Mouse (Mus musculus): ENCODE data around the gene Gadd45g. TPM values are rescaled to one million over a fixed set of nuclear protein-coding genes. Genes with fewer than 3 reads are reported as not detected.

The Gadd45g gene
- total RNA-seq, 2 experiments from 2014 or later = 22.4 to 127 TPM

DNA sequence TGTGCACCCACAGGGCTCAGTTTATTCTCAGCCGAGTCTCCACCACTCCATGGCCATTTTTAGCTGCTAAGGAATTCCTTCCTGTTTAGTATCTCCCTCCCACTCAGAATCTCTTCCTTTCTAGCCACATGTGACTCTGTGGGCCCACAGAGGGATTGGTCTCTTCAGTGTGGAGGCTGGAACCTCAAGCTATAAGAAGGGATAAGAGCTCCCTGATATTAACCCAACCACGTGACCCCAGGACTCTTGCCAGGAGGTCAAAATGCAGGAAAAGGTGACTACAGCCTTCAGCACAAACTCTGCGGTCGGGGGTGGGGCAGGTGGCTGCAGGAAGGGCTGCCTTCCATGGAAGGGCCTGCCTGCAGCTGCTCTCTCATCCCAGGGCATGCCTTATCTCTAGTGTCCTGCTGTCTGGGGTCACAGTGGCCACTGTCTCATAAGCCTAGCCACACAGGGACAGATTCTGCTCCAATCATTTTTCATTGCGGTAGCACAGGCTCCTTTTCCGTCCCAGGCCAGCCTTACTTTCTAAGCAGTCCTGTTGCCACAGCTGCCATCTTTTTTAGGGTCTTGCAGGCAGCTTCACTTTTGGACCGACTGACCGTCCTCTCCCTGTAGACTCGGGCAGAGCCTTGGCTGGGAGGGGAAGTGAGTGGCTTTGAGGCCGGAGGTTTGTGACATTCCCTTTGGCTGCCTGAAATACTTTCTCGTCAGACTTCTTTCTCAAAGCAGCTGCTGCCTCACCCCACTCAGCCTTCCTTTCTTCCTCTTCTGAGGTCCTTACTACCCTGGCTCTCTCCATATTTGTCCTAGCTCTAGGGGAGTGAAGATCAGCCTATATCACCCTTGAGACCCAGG is 35.0 kb downstream of the Gadd45g start:
- intact Hi-C loops (cut with DNase I) = no loop called here
- DNase-seq = no peak
- TF ChIP-seq CTCF (IDR thresholded peaks at IDR 0.05) = no peak
- no peak overlapping the region for H3K4me3 ChIP-seq
- H3K27ac ChIP-seq = peak overlapping the region; percentile 24; the same call in 1 of the 2 replicates

DNA sequence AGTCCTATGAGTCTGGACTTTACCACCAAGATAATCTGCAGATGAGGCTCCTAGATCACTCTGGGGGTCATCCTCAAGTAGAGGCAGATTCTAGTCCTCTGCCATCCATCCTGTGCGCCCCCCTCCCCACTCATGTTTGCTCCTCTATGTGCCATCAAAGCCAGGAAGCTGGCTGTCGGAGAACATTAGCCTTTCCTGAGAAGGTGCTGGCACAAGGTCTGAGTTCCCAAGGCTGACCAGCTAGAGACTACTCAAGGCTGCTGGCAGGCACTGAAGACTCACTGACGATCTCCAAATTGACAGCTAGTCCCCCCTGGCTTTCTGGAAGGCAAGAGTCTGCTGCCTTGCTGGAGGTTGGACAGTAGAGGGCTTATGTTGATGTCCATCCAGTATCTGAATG is 35.7 kb downstream of the Gadd45g start:
- TF ChIP-seq CTCF (IDR thresholded peaks at IDR 0.05) = no peak
- no peak overlapping the region for H3K27ac ChIP-seq
- no peak overlapping the region for H3K4me3 ChIP-seq
- DNase-seq = no peak
- intact Hi-C loops (cut with DNase I) = no loop called here

DNA sequence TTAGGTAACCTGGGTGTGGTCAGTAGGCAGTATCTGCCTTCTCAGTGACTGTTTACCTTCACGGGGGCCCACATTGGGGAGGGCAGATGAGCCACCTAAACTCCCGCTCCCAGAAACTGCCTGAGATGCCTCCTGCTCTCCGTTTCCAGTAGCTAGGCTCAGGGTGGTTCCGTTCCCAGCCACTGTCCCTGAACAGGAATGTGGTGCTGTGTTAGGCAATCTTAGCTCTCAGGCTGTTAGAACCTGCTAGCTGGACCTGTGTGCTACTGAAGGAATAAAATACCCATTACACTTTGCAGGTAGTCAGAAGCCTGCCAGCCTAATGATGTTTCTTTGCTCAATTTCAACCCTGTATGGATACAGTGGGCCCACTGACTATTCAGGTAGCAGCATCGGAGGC is 37.8 kb downstream of the Gadd45g start:
- Histone ChIP-seq H3K27ac (no peak overlapping the region), H3K4me3 (no peak overlapping the region)
- DNase-seq = no peak
- no peak for TF ChIP-seq CTCF (IDR thresholded peaks at IDR 0.05)
- intact Hi-C loops (cut with DNase I) = no loop called here

DNA sequence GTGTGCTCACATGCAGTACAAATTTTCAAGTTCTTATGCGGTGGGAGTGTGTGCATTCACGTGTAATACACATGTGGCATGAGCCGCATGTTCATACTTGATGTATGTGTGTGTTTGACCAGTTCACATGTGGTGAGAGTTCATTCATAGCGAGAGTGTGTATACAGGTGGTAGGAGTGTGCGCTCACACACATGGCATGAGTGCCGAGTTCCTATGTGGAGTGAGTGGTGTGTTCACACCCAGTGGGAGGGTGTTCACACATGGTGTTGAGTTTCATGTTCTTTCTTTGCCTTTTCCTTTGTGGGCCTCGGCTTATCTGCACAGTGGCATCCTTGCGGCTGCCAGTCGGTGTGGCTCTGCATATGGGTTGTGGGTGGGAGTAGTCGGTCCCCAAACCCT is 39.1 kb downstream of the Gadd45g start:
- DNase-seq = no peak
- TF ChIP-seq CTCF (IDR thresholded peaks at IDR 0.05) = no peak
- intact Hi-C loops (cut with DNase I) = no loop called here
- Histone ChIP-seq H3K27ac (no peak overlapping the region), H3K4me3 (no peak overlapping the region)

DNA sequence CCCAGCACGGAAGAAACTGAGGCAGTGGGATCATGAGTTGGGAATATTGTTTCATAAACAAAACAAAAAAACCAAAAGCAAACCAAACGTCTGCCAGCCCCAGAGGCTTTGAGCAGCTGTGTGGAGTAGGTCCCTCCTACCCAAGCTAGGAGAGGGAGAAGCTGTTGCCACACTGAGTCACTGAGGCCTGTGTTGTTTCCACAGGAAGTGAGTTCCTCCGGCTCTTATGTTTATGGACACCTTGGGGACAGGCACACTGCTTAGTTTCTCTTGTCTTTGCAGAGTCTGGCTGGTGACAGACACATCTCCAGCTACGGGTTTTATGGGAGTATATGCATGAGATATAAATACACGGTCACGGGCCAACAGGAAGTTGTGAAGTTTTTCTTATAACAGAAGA is 39.6 kb downstream of the Gadd45g start:
- no peak for TF ChIP-seq CTCF (IDR thresholded peaks at IDR 0.05)
- DNase-seq = no peak
- Histone ChIP-seq H3K27ac (no peak overlapping the region), H3K4me3 (no peak overlapping the region)
- intact Hi-C loops (cut with DNase I) = no loop called here

DNA sequence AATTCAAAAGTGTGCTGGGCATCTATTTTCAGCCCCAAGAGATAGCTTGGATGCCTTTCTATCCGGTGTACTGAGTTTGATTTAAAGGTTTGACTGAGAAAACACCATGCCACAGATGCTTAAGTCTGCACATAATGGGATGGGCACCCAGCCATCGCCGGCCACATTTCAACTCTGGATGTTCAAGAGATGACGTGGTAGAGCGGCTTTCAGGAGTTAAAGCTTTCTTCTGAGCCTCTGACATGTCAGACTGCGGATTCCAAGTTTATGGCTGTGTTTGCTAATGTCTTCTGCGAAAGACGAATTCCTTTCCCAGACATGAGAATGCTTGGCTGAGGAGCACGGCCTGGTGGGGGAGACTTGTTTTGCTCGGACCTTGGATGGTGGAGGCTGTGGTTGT is 40.2 kb downstream of the Gadd45g start:
- Histone ChIP-seq H3K27ac (no peak overlapping the region), H3K4me3 (no peak overlapping the region)
- no peak for DNase-seq
- intact Hi-C loops (cut with DNase I) = no loop called here
- TF ChIP-seq CTCF (IDR thresholded peaks at IDR 0.05) = no peak

DNA sequence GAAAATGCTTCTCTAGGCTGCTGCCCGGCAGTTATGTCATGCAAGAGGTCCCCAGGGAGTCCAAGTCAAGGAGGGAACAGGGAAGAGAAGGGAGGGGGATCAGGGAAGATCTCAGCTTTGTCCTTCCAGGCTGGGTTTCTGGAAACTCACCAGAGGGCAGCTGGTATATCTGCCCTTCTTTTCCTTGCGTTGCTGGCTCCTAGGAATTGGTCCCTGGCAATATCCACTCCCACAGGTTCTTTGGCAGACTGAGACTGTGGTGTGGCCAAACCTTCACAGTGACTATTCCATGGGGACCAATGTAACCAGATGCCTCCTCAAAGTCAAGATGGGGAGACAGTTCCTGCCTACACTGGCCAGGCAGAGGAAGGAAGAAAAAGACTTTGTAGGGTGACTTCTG is 41.9 kb downstream of the Gadd45g start:
- Histone ChIP-seq H3K27ac (no peak overlapping the region), H3K4me3 (no peak overlapping the region)
- no peak for TF ChIP-seq CTCF (IDR thresholded peaks at IDR 0.05)
- DNase-seq = no peak
- intact Hi-C loops (cut with DNase I) = no loop called here

DNA sequence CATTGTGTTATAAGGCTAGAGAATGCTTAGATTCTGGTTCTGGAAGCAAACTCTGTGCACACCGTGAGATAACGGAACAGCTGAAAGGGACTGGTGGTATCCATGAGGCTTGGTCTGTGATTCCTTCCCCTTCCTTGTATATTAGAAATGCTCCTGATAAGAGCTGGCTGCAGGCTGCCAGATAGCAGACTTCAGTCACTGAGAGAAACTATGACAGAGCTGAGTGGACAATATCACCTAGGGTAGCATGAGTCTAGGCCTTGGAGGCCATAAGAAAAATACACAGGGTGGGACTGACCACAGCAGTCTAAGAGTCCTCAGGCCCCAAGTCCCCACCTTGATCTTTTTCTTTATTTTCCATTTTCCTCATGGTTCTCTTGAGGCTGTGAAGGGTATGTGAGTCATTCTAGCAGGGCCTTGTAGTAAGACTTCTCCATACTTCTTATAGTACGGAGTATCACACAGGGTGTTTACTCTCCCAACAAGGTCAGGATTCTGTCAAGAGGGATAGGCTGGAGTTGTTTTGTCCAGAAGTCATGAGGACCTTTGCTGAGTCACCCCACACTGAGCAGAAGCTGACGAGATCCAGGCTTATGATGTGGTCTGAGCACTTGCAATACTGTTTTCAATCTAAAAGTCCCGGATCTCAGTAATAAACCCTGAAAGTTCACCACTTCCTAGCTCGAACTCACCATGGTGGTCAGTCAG is 45.5 kb downstream of the Gadd45g start:
- Histone ChIP-seq H3K27ac (no peak overlapping the region), H3K4me3 (no peak overlapping the region)
- DNase-seq = no peak
- TF ChIP-seq CTCF (IDR thresholded peaks at IDR 0.05) = no peak
- intact Hi-C loops (cut with DNase I) = no loop called here

DNA sequence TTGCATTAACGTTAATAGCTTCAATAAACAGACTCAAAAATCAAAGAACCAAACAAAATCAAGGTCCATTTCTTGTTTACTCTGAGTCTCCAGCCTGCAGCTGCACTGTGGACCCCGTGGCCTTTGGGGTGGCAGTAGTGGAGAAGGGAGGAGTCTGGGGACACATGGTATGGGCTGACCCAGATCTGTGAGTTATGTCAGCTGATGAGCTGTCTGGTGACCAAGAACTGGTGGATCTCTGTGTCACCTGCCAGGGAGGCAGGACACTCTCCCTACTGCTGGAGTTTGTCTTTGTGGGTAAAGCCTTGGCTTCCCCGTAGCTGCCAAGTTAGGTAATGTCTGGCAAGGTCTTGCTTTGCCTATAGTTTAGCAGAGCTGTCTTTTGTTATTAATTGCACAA is 51.1 kb downstream of the Gadd45g start:
- no peak overlapping the region for H3K27ac ChIP-seq
- intact Hi-C loops (cut with DNase I) = no loop called here
- no peak overlapping the region for H3K4me3 ChIP-seq
- no peak for TF ChIP-seq CTCF (IDR thresholded peaks at IDR 0.05)
- DNase-seq = no peak

Other genes starting within 250 kb of the Gadd45g start
- gene Cks2, start 201.4 kb upstream of the Gadd45g start, total RNA-seq (2021) = not detected
- gene Secisbp2, start 195.0 kb upstream of the Gadd45g start, total RNA-seq (2021) = 10 to 100 TPM; 11.1 to 11.7 TPM
- 100 to 1,000 TPM; 110 to 132 TPM for gene Sema4d, start 52.9 kb upstream of the Gadd45g start, total RNA-seq (2021)

All from gastrocnemius, adult 2 months (tissue).